Mouse (Mus musculus): ENCODE measurements around the gene Zdhhc25.

- TF ChIP-seq CTCF (IDR thresholded peaks at IDR 0.05; ENCODE audit: borderline replicate concordance, insufficient read depth, low read length), result no peak
- TF ChIP-seq POLR2A (IDR thresholded peaks at IDR 0.05; ENCODE audit: low read depth, low read length), result no peak
These were observed at the start of gene Zdhhc25 for GRCm38 (mm10) chr15:88600002-88600401.

Data from embryonic fibroblast, embryonic 13.5 days (primary cell).